Mouse (Mus musculus) heart, postnatal 0 days (tissue): Measurements from ENCODE around the gene Raver1. TPM values are rescaled to one million over a fixed set of nuclear protein-coding genes. Genes with fewer than 3 reads are reported as not detected.
A peak's percentile ranks its signal among the peaks of the same experiment; 100 is the strongest.

Source experiments
- ATAC-seq: fragments of 200-750 bp; cut with Nextera tagmentation; 2 replicates; pipeline ENCODE4 v1.8.0; 2017; ENCODE audit warnings: low read depth, moderate number of reproducible peaks, moderate library complexity; ENCODE audit not compliant: insufficient read depth
- DNase-seq: peaks from one replicate; pipeline ENCODE4 v3.0.0-alpha.2; 2016; ENCODE audit warnings: low spot score
- H3K27ac ChIP-seq: fragments of 300-500 bp; sonication (generic); 2 replicates; pipeline ENCODE4 v1.5.1; 2014; ENCODE audit warnings: low read depth, mild to moderate bottlenecking
- H3K27me3 ChIP-seq: fragments of 300-500 bp; sonication (generic); 2 replicates; pipeline ENCODE4 v1.6.1; 2014; ENCODE audit warnings: low read length, mixed read lengths; ENCODE audit not compliant: control insufficient read depth, insufficient read depth
- H3K36me3 ChIP-seq: fragments of 300-500 bp; sonication (generic); replicated peaks from 2 replicates; pipeline ENCODE4 v1.6.1; 2014; ENCODE audit warnings: low read length, mixed read lengths; ENCODE audit not compliant: control insufficient read depth, insufficient read depth
- H3K4me1 ChIP-seq: fragments of 300-500 bp; sonication (generic); 2 replicates; pipeline ENCODE4 v1.6.1; 2014; ENCODE audit warnings: antibody characterized with exemption; ENCODE audit not compliant: control insufficient read depth, insufficient read depth
- H3K4me2 ChIP-seq: fragments of 300-500 bp; sonication (generic); 2 replicates; pipeline ENCODE4 v1.6.1; 2014; ENCODE audit warnings: low read depth, mild to moderate bottlenecking, low read length, moderate library complexity
- H3K4me3 ChIP-seq: fragments of 300-500 bp; sonication (generic); 2 replicates; pipeline ENCODE4 v1.5.1; 2014; ENCODE audit warnings: low read depth, low read length
- H3K9ac ChIP-seq: fragments of 300-500 bp; sonication (generic); replicated peaks from 2 replicates; pipeline ENCODE4 v1.6.1; 2014; ENCODE audit warnings: low read depth, low read length, mixed read lengths
- H3K9me3 ChIP-seq: fragments of 300-500 bp; sonication (generic); replicated peaks from 2 replicates; pipeline ENCODE4 v1.6.1; 2016; ENCODE audit warnings: low read length; ENCODE audit not compliant: control insufficient read depth
- CTCF ChIP-seq: IDR thresholded peaks from 2 replicates; pipeline ENCODE4 v1.5.1; 2016; ENCODE audit warnings: antibody characterized with exemption, control low read depth, low read depth
- EP300 ChIP-seq: IDR thresholded peaks from 2 replicates; pipeline ENCODE4 v1.6.1; 2016; ENCODE audit warnings: antibody characterized with exemption, low read depth
- WGBS: fragments of 180-500 bp; shearing (Covaris S2); extraction: QIAGEN DNeasy Blood & Tissue Kit; methylation state at CpG from one replicate; pipeline ENCODE4 v1.1.7; 2014; 5-methylcytosine and 5-hydroxymethylcytosine counted together
- polyA plus RNA-seq: library from polyadenylated mRNA; unstranded; fragments of >200 nt; fragmentation: Nextera tagmentation; extraction: Ambion mirVana; gene quantifications from 2 replicates; pipeline ENCODE4 v1.2.1, GENCODE M21; 2015
- total RNA-seq: library from RNA; depleted of rRNA; stranded (reverse); fragments of >200 nt; gene quantifications from 2 replicates; pipeline ENCODE4 v1.2.3, GENCODE M21; 2014; ENCODE audit warnings: low replicate concordance

The Raver1 gene
- total and polyA plus RNA-seq, 2 experiments from 2014 or later = 15.5 to 40.8 TPM

DNA sequence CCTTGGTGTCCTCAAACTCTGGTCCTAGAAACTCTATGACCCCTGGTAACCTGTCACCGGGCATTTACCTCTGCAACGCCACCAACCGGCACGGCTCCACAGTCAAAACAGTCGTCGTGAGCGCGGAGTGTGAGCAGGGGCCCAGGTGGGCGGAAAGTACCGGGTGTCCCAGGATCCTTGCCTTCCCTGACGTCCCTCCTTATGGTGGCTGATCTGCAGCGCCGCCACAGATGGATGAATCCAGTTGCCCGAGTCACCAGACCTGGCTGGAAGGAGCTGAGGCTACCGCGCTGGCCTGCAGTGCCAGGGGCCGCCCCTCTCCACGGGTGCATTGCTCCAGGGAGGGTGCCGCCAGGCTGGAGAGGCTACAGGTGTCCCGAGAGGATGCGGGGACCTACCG, 55.1 kb downstream of the Raver1 start:
- TF ChIP-seq EP300 (no peak), CTCF (no peak)
- Histone ChIP-seq H3K4me3 (peak overlapping the region; percentile 41; the same call in 1 of the 2 replicates), H3K4me2 (peak overlapping the region; percentile 66), H3K9me3 (no peaks in the 10 kb centered on the region), H3K36me3 (no peaks in the 10 kb centered on the region), H3K27me3 (peaks cover 76% of the 10 kb centered on the region), H3K4me1 (peaks cover 32% of the 10 kb centered on the region; the same call in 1 of the 2 replicates), H3K9ac (no peak overlapping the region), H3K27ac (no peak overlapping the region)
- 4% methylated on average over 22 of the region's 22 CpGs for WGBS
- DNase-seq (no peak), ATAC-seq (no peak)

DNA sequence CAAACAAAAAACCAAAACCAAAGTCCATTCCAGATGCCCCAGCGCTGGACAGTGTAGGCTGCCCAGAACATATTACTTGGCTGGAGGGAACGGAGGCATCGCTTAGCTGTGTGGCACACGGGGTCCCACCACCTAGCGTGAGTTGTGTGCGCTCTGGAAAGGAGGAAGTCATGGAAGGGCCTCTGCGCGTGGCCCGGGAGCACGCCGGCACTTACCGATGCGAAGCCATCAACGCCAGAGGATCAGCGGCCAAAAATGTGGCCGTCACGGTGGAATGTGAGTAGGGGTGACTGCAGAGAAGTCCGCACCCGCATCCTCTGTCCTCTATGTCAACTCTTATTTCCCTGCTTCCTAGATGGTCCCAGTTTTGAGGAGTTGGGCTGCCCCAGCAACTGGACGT, 55.6 kb downstream of the Raver1 start:
- Histone ChIP-seq H3K9me3 (no peaks in the 10 kb centered on the region), H3K4me3 (no peak overlapping the region), H3K27me3 (peaks cover 76% of the 10 kb centered on the region), H3K36me3 (no peaks in the 10 kb centered on the region), H3K4me2 (no peak overlapping the region), H3K27ac (no peak overlapping the region), H3K9ac (no peak overlapping the region), H3K4me1 (peaks cover 36% of the 10 kb centered on the region; the same call in 1 of the 2 replicates)
- TF ChIP-seq CTCF = no peak
- no peak for TF ChIP-seq EP300
- ATAC-seq (no peak), DNase-seq (no peak)
- WGBS = 13% methylated on average over 20 of the region's 20 CpGs

DNA sequence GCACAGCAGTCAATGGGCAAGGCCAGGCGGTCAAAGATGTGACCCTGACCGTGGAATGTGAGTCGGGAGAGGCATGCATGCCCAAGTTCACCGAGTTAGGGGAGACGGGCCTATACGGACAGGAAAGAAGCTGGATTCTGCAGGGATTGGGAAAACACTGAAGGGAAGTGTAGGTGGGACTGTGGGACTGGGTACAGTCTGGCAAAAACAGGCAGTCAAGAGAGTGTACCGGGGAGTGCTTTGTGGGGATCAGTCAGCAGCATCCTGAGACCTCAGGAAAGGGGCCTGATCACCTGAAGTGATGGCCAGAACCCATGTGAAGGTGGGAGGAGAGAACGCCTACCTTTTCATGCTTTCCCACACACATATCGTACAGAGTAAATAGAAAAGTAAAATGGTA, 56.2 kb downstream of the Raver1 start:
- Histone ChIP-seq H3K4me1 (peaks cover 36% of the 10 kb centered on the region), H3K4me3 (no peak overlapping the region), H3K36me3 (no peaks in the 10 kb centered on the region), H3K27ac (no peak overlapping the region), H3K4me2 (no peak overlapping the region), H3K9ac (no peak overlapping the region), H3K27me3 (peaks cover 76% of the 10 kb centered on the region), H3K9me3 (no peaks in the 10 kb centered on the region)
- ATAC-seq = no peak
- TF ChIP-seq EP300 (no peak), CTCF (no peak)
- DNase-seq = no peak
- WGBS = 37% methylated on average over 9 of the region's 9 CpGs

DNA sequence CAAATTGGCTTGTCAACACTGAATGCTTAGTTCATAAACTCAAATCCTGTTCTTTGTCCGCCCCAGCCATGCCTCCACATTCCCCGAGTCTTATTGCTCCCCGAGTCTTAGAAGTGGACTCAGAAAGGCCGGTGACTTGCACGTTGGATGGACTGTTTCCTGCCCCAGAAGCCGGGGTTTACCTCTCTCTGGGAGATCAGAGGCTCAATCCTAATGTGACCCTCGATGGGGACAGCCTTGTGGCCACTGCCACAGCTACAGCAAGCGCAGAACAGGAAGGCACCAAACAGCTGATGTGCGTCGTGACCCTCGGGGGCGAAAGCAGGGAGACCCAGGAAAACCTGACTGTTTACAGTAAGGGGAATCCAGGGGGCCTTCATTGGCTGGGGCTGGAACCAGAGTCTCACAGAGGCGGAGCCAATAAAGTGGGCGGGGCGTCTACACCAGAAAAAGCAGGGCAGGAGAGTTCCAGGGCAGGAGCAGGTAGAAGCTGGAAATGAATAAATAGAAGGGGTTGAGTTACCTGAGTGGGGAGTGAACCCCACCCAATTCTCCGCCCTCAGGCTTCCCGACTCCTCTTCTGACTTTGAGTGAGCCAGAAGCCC, 57.2 kb downstream of the Raver1 start:
- Histone ChIP-seq H3K9me3 (no peaks in the 10 kb centered on the region), H3K36me3 (no peaks in the 10 kb centered on the region), H3K27me3 (peaks cover 76% of the 10 kb centered on the region), H3K4me2 (no peak overlapping the region), H3K9ac (no peak overlapping the region), H3K27ac (no peak overlapping the region), H3K4me3 (no peak overlapping the region), H3K4me1 (peaks cover 46% of the 10 kb centered on the region)
- 9% methylated on average over 17 of the region's 17 CpGs for WGBS
- ATAC-seq (no peak), DNase-seq (no peak)
- TF ChIP-seq CTCF = no peak
- no peak for TF ChIP-seq EP300

DNA sequence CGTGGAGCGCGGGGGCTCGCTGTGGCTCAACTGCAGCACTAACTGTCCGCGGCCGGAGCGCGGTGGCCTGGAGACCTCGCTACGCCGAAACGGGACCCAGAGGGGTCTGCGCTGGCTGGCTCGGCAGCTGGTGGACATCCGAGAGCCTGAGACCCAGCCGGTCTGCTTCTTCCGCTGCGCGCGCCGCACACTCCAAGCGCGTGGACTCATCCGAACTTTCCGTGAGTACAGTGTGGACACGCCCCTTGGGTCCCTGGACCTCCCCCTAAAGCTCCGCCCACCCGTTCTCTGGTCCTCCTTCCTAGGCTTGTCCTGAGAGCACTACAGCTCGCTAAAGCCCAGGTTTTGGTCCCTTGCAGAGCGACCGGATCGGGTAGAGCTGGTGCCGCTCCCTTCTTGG, 58.7 kb downstream of the Raver1 start:
- WGBS = under 1% methylated on average over 34 of the region's 34 CpGs
- Histone ChIP-seq H3K4me1 (peaks cover 54% of the 10 kb centered on the region), H3K36me3 (no peaks in the 10 kb centered on the region), H3K4me2 (peak overlapping the region; percentile 84), H3K9ac (peak overlapping the region; percentile 1; the same call in 1 of the 2 replicates), H3K27me3 (peaks cover 67% of the 10 kb centered on the region), H3K27ac (no peak overlapping the region), H3K4me3 (peak overlapping the region; percentile 48), H3K9me3 (no peaks in the 10 kb centered on the region)
- no peak for TF ChIP-seq EP300
- TF ChIP-seq CTCF = no peak
- ATAC-seq (peak; percentile 38), DNase-seq (peak; percentile 81)

DNA sequence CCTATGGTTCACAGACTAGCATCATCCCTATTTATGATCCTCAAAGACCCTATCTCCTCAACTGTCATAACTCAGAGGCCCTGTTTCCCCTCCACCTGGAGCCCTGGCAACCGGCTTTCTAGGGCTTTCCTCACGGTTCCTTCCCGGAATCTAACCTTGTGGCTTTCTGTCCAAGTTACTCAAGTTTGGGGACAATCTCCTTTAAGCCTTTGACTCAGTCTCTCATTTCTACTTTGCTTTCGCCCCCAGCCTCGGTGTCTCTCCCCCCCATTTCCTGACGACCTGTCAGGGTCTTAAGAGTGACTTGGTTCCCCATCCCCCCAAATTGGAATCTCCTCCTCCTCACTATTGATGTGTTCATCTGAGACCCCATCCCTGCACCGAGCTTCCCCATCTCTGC, 59.3 kb downstream of the Raver1 start:
- H3K9ac ChIP-seq = no peak overlapping the region
- peak overlapping the region; percentile 54 for H3K4me3 ChIP-seq
- H3K27me3 ChIP-seq = peaks cover 64% of the 10 kb centered on the region
- 5% methylated on average over 7 of the region's 7 CpGs for WGBS
- H3K4me2 ChIP-seq = peak overlapping the region; percentile 84
- H3K4me1 ChIP-seq = peaks cover 49% of the 10 kb centered on the region
- TF ChIP-seq CTCF = no peak
- no peak for TF ChIP-seq EP300
- H3K27ac ChIP-seq = no peak overlapping the region
- DNase-seq = no peak
- H3K9me3 ChIP-seq = no peaks in the 10 kb centered on the region
- ATAC-seq = no peak
- H3K36me3 ChIP-seq = 0 out of 2 replicates have a peak, but pooled peaks cover 5% of the 10 kb centered on the region
